Mouse (Mus musculus): ENCODE data around the gene Alkal2.

Gene Alkal2

DNA sequence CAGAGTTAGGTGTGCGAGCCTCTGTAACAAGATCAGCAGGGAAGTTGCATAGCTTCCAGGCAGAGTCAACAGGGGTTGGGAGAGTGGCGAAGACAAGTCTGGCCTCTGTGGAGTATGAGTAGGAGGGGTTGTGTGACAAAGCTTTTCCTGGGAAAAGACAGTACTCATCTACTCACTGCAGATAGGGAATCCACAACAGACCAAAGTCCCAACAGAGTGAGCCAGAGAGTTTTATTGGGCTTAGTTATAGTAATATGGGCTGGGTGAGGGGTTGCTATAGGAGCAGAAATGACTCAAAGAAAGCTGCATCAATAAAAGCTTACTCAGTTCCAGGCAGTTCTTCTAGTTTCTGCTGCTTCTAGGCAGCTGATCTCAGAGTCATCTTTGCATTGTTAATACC, 49.2 kb downstream of the Alkal2 start:
- no peak for DNase-seq

DNA sequence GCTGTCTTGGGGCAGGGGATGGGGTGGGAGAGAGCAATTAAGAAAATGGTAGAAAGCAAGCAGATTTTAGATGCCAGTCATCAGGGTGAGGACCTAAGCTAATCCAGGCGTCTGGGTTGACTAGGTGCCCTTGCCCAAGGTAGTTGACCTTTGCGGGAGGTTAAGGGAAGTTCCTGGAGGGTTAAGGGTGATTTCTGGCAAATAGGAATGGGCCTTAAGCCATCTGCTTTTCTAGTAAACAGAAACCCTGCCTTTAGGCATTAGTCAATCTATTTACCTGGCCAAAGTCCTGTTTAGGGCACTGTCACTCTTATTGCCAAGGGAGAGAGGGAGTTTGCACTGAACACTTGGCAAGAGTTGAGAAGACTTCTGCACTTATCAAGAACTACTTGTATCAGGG, 52.8 kb downstream of the Alkal2 start:
- DNase-seq: no peak
